ENCODE assay signal across 11 mouse cellular contexts in genomic region chr15:100936176-100936575, GRCm38 (mm10).
DNase-seq lines count a peak whose midpoint lies in the region; ATAC-seq lines count a peak whose summit lies in the region.
"Had no signal": no experiment of that assay in that cellular context is flagged by ENCODE, and none has a peak within 500 bp of the region (broad histone marks: within the 10 kb centered on the region; RNA-seq: fewer than 3 reads in every experiment).

No protein-coding gene starts in this region.

- no peaks in the 10 kb centered on the region for H3K36me3 ChIP-seq in heart, embryonic 16.5 days (ENCODE audit: control insufficient read depth, insufficient read depth)
- peaks cover 19% of the 10 kb centered on the region for H3K36me3 ChIP-seq in hindbrain, embryonic 13.5 days
- no peaks in the 10 kb centered on the region for H3K36me3 ChIP-seq in limb, embryonic 15.5 days

- no peak for ATAC-seq in heart, embryonic 16.5 days (replicated peaks; ENCODE audit: extremely low read depth, insufficient read depth, low FRiP score)
- ATAC-seq in hindbrain, embryonic 13.5 days (ENCODE audit: low FRiP score): no peak
- no peak for ATAC-seq in limb, embryonic 15.5 days (ENCODE audit: insufficient number of reproducible peaks, low FRiP score, low TSS enrichment, low read depth)
- ATAC-seq in activated CD4-positive, CD25-positive, alpha-beta regulatory T cell, adult 4 months: no peak
- ATAC-seq in erythroid progenitor cell, adult 5-6 weeks (replicated peaks; ENCODE audit: low FRiP score, poor library complexity, severe bottlenecking): no peak

- peak overlapping the region; percentile 26; the same call in 1 of the 2 replicates for H3K4me2 ChIP-seq in heart, embryonic 16.5 days (ENCODE audit: low read depth, low read length)
- peak overlapping the region; percentile 28 for H3K4me2 ChIP-seq in hindbrain, embryonic 13.5 days
- H3K4me2 ChIP-seq in limb, embryonic 15.5 days: peak overlapping the region; percentile 29

- no peak overlapping the region for H3K4me3 ChIP-seq in heart, embryonic 16.5 days (ENCODE audit: low read length)
- 0 out of 2 replicates have a peak overlapping the region, but pooled peaks have one; percentile 7 for H3K4me3 ChIP-seq in hindbrain, embryonic 13.5 days
- peak overlapping the region; percentile 25 for H3K4me3 ChIP-seq in limb, embryonic 15.5 days
- H3K4me3 ChIP-seq: megakaryocyte, embryonic 14.5 days had no signal

- no peaks in the 10 kb centered on the region for H3K4me1 ChIP-seq in heart, embryonic 16.5 days (ENCODE audit: control insufficient read depth, insufficient read depth, low read length)
- H3K4me1 ChIP-seq in hindbrain, embryonic 13.5 days (replicated peaks): peaks cover 33% of the 10 kb centered on the region
- H3K4me1 ChIP-seq in limb, embryonic 15.5 days: peaks cover 14% of the 10 kb centered on the region
- H3K4me1 ChIP-seq: megakaryocyte, embryonic 14.5 days had no signal

- H3K9me3 ChIP-seq in heart, embryonic 16.5 days (replicated peaks; ENCODE audit: control insufficient read depth, low read length): 0 out of 2 replicates have a peak, but pooled peaks cover 3% of the 10 kb centered on the region
- no peaks in the 10 kb centered on the region for H3K9me3 ChIP-seq in hindbrain, embryonic 13.5 days
- no peaks in the 10 kb centered on the region for H3K9me3 ChIP-seq in limb, embryonic 15.5 days

- H3K9ac ChIP-seq in heart, embryonic 16.5 days (ENCODE audit: low read length): no peak overlapping the region
- peak overlapping the region; percentile 49; the same call in 1 of the 2 replicates for H3K9ac ChIP-seq in hindbrain, embryonic 13.5 days
- no peak overlapping the region for H3K9ac ChIP-seq in limb, embryonic 15.5 days

- H3K27me3 ChIP-seq in heart, embryonic 16.5 days (ENCODE audit: control insufficient read depth, insufficient read depth, low read length): no peaks in the 10 kb centered on the region
- no peaks in the 10 kb centered on the region for H3K27me3 ChIP-seq in hindbrain, embryonic 13.5 days
- H3K27me3 ChIP-seq in limb, embryonic 15.5 days: no peaks in the 10 kb centered on the region

- 59% methylated on average over 24 of the region's 24 CpGs for WGBS in heart, embryonic 16.5 days
- 47% methylated on average over 24 of the region's 24 CpGs for WGBS in hindbrain, embryonic 13.5 days
- WGBS in limb, embryonic 15.5 days: 47% methylated on average over 24 of the region's 24 CpGs

- DNase-seq in heart, adult 9 months (ENCODE audit: low spot score in 2 of 2): no peak
- peak; percentile 15 for DNase-seq in embryo, embryonic 9.5 days (ENCODE audit: extremely low spot score)
- no peak for DNase-seq in cerebellum, postnatal 25 days
- DNase-seq: adrenal gland, postnatal 36 days; thymus, postnatal 36 days had no signal

- no peak overlapping the region for H3K27ac ChIP-seq in heart, embryonic 16.5 days (ENCODE audit: low read length)
- H3K27ac ChIP-seq in hindbrain, embryonic 13.5 days: peak overlapping the region; percentile 20; the same call in 1 of the 2 replicates
- H3K27ac ChIP-seq in limb, embryonic 15.5 days: no peak overlapping the region
